Mouse (Mus musculus): ENCODE measurements around the gene Olfr459. TPM values are rescaled to one million over a fixed set of nuclear protein-coding genes. Genes with fewer than 3 reads are reported as not detected.

Olfr459 gene
- polyA plus RNA-seq (2012; rRNA removed) = not detected in 2 replicates
- polyA plus RNA-seq (2014; fragmentation: Nextera tagmentation; extraction: Ambion mirVana) = not detected in 2 replicates

DNA sequence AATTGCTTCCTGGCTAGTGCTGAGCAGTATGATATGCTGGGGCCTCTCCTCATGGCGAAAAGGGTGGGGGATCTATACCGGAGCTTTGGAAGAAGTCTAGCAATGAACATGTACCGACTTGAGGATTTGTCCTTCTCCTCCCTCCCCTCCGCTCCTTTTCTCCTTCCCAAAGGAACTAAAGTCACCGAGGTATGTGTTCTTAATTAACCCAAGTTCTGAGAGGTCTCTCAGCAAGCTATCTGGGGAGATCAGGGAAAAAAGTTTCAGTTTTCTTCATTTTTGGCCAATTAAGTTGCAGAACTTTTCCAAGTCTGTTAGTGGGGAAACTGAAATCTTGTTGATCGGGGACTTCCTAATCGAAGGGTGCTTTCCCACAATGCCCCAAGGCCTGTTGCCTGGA lies at the start of gene Olfr459:
Gene Olfr459 (minus strand): TSS at position 101 of the 400 bp plus-strand sequence.
- no peak within 1 kb of the TSS for H3K4me2 ChIP-seq (replicated peaks; ENCODE audit: low read depth, low read length, severe bottlenecking)
- no peaks in the 10 kb centered on the region for H3K9me3 ChIP-seq (ENCODE audit: control insufficient read depth, low read length)
- no peak for TF ChIP-seq POLR2A (IDR thresholded peaks at IDR 0.05; ENCODE audit: borderline replicate concordance, extremely low read depth, insufficient read depth, insufficient read length)
- H3K9ac ChIP-seq (ENCODE audit: low read depth, low read length, severe bottlenecking) = no peak within 1 kb of the TSS
- DNase-seq (ENCODE audit: low spot score) (no peak), ATAC-seq (ENCODE audit: low FRiP score, low read depth) (no peak)
- no peak within 1 kb of the TSS for H3K27ac ChIP-seq (replicated peaks; ENCODE audit: low read depth, low read length)
- WGBS = 69% methylated on average over 7 of the region's 7 CpGs
- no peaks in the 10 kb centered on the region for H3K4me1 ChIP-seq (ENCODE audit: control insufficient read depth, insufficient read depth, low read length)
- no peaks in the 10 kb centered on the region for H3K27me3 ChIP-seq (ENCODE audit: control insufficient read depth, insufficient read depth, low read length)
- H3K4me3 ChIP-seq (replicated peaks; ENCODE audit: low read length) = no peak within 1 kb of the TSS
- H3K36me3 ChIP-seq (ENCODE audit: control insufficient read depth, insufficient read depth, low read length) = no peaks in the 10 kb centered on the region

DNA sequence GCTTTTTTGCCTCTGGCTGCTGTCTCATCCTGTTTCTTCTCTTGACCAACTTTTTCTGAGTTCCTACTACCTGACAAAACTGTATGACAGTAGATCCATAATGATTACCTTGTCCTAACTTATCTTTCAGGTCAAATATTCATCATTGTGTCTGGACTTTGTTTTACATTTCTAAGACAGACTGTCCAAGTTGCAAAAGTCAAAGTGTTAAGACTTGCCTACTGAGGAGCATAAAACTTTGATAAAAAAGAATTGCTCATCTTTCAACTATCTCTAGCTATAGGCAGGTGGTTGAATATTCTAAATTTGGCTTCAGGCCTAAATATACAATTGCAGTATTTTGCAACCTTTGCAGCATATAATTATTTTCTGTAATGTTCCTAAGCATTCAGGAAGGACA lies 49.1 kb upstream of the Olfr459 start:
- TF ChIP-seq POLR2A (IDR thresholded peaks at IDR 0.05; ENCODE audit: borderline replicate concordance, extremely low read depth, insufficient read depth, insufficient read length) = no peak
- ATAC-seq (ENCODE audit: low FRiP score, low read depth) = no peak
- Histone ChIP-seq H3K27me3 (ENCODE audit: control insufficient read depth, insufficient read depth, low read length) (no peaks in the 10 kb centered on the region), H3K9me3 (ENCODE audit: control insufficient read depth, low read length) (no peaks in the 10 kb centered on the region), H3K36me3 (ENCODE audit: control insufficient read depth, insufficient read depth, low read length) (no peaks in the 10 kb centered on the region), H3K9ac (ENCODE audit: low read depth, low read length, severe bottlenecking) (no peak overlapping the region), H3K4me3 (replicated peaks; ENCODE audit: low read length) (no peak overlapping the region), H3K4me1 (ENCODE audit: control insufficient read depth, insufficient read depth, low read length) (no peaks in the 10 kb centered on the region), H3K27ac (replicated peaks; ENCODE audit: low read depth, low read length) (no peak overlapping the region), H3K4me2 (replicated peaks; ENCODE audit: low read depth, low read length, severe bottlenecking) (no peak overlapping the region)
- DNase-seq (ENCODE audit: low spot score) = no peak

DNA sequence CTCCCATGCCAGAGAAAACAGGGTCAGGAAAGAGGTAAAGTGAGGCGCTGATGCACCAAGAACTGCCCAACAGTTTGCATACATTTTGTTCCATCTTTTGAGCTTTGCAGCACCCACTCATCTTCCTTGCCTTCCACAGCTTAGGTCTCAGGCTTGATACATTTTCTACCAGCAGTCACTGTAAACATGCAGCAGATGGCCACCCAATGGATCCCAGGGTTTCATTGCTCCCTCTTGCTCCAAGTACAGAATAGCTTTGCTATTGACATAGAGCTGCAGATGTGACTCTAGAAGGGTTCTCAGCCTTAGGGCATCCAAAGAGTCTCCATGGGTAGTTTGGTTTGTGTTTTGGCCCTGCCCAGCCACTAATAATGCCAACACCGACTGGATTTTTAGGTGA lies 11.7 kb upstream of the Olfr459 start:
- Histone ChIP-seq H3K4me2 (replicated peaks; ENCODE audit: low read depth, low read length, severe bottlenecking) (no peak overlapping the region), H3K4me1 (ENCODE audit: control insufficient read depth, insufficient read depth, low read length) (no peaks in the 10 kb centered on the region), H3K9me3 (ENCODE audit: control insufficient read depth, low read length) (no peaks in the 10 kb centered on the region), H3K36me3 (ENCODE audit: control insufficient read depth, insufficient read depth, low read length) (no peaks in the 10 kb centered on the region), H3K4me3 (replicated peaks; ENCODE audit: low read length) (no peak overlapping the region), H3K9ac (ENCODE audit: low read depth, low read length, severe bottlenecking) (no peak overlapping the region), H3K27ac (replicated peaks; ENCODE audit: low read depth, low read length) (no peak overlapping the region), H3K27me3 (ENCODE audit: control insufficient read depth, insufficient read depth, low read length) (no peaks in the 10 kb centered on the region)
- no peak for TF ChIP-seq POLR2A (IDR thresholded peaks at IDR 0.05; ENCODE audit: borderline replicate concordance, extremely low read depth, insufficient read depth, insufficient read length)
- 81% methylated on average over 2 of the region's 2 CpGs for WGBS
- ATAC-seq (ENCODE audit: low FRiP score, low read depth) (no peak), DNase-seq (ENCODE audit: low spot score) (no peak)

DNA sequence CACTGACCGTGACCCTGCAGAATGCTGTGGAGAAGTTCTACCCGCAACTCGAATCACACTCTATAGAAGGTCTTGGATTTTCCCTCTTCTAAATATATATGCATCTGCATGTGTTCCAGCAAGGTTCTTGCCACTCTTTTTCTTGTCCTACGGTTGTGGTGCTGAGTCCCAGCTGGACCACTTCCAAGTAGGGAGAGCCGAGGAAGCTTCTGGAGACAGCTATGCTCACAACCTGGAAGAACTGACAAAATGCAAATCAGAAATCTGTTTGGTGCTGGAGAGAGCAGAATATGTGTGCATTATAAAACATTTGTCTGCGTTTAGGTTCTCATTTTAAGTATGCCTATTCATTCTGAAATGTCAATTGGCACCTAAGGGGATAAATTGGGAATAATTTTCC lies 744 bp upstream of the Olfr459 start:
- DNase-seq (ENCODE audit: low spot score) = no peak
- no peak overlapping the region for H3K27ac ChIP-seq (replicated peaks; ENCODE audit: low read depth, low read length)
- no peaks in the 10 kb centered on the region for H3K4me1 ChIP-seq (ENCODE audit: control insufficient read depth, insufficient read depth, low read length)
- no peak overlapping the region for H3K4me3 ChIP-seq (replicated peaks; ENCODE audit: low read length)
- no peaks in the 10 kb centered on the region for H3K27me3 ChIP-seq (ENCODE audit: control insufficient read depth, insufficient read depth, low read length)
- no peak for ATAC-seq (ENCODE audit: low FRiP score, low read depth)
- no peak for TF ChIP-seq POLR2A (IDR thresholded peaks at IDR 0.05; ENCODE audit: borderline replicate concordance, extremely low read depth, insufficient read depth, insufficient read length)
- 82% methylated on average over 6 of the region's 6 CpGs for WGBS
- no peak overlapping the region for H3K9ac ChIP-seq (ENCODE audit: low read depth, low read length, severe bottlenecking)
- no peaks in the 10 kb centered on the region for H3K9me3 ChIP-seq (ENCODE audit: control insufficient read depth, low read length)
- H3K36me3 ChIP-seq (ENCODE audit: control insufficient read depth, insufficient read depth, low read length) = no peaks in the 10 kb centered on the region
- no peak overlapping the region for H3K4me2 ChIP-seq (replicated peaks; ENCODE audit: low read depth, low read length, severe bottlenecking)

DNA sequence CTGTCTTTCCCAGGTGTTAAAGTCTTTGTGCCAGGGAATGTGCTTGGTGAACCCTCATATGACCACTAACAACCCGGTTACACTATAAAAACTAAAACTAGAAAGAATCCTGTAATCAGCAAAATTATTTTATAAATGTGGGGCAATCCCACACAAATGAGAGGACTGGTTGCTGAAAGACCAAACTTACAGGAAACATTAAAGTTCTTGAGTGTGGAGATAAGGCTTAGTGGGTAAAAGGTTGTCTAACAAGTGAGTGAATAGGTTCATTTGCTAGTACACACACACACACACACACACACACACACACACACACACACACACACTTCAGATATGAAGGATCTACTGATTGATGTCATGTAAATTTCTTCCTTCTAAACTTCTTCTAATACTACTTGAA lies 5.1 kb downstream of the Olfr459 start:
- H3K4me2 ChIP-seq (replicated peaks; ENCODE audit: low read depth, low read length, severe bottlenecking) = no peak overlapping the region
- DNase-seq (ENCODE audit: low spot score) = no peak
- no peaks in the 10 kb centered on the region for H3K36me3 ChIP-seq (ENCODE audit: control insufficient read depth, insufficient read depth, low read length)
- no peaks in the 10 kb centered on the region for H3K4me1 ChIP-seq (ENCODE audit: control insufficient read depth, insufficient read depth, low read length)
- no peak overlapping the region for H3K27ac ChIP-seq (replicated peaks; ENCODE audit: low read depth, low read length)
- H3K9me3 ChIP-seq (ENCODE audit: control insufficient read depth, low read length) = no peaks in the 10 kb centered on the region
- 76% methylated on average over 1 of the region's 1 CpGs for WGBS
- TF ChIP-seq POLR2A (IDR thresholded peaks at IDR 0.05; ENCODE audit: borderline replicate concordance, extremely low read depth, insufficient read depth, insufficient read length) = no peak
- no peak overlapping the region for H3K4me3 ChIP-seq (replicated peaks; ENCODE audit: low read length)
- no peak for ATAC-seq (ENCODE audit: low FRiP score, low read depth)
- H3K27me3 ChIP-seq (ENCODE audit: control insufficient read depth, insufficient read depth, low read length) = no peaks in the 10 kb centered on the region
- no peak overlapping the region for H3K9ac ChIP-seq (ENCODE audit: low read depth, low read length, severe bottlenecking)

DNA sequence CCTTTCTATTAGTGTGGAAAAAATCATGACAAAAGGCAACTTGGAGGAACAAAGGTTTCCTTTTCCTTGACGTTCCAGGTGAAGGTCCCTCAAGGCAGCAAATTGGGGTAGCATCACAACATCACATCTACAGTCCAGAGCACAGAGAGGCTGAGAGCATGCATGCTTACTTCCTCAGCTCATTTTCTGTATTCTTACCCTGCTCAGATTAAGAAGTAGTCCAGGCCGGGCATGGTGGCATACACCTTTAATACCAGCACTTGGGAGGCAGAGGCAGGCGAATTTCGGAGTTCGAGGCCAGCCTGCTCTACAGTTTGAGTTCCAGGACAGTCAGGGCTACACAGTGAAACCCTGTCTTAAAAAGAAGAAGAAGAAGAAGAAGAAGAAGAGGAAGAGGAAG lies 10.7 kb downstream of the Olfr459 start:
- Histone ChIP-seq H3K9ac (ENCODE audit: low read depth, low read length, severe bottlenecking) (no peak overlapping the region), H3K9me3 (ENCODE audit: control insufficient read depth, low read length) (no peaks in the 10 kb centered on the region), H3K27me3 (ENCODE audit: control insufficient read depth, insufficient read depth, low read length) (no peaks in the 10 kb centered on the region), H3K27ac (replicated peaks; ENCODE audit: low read depth, low read length) (no peak overlapping the region), H3K4me3 (replicated peaks; ENCODE audit: low read length) (no peak overlapping the region), H3K36me3 (ENCODE audit: control insufficient read depth, insufficient read depth, low read length) (no peaks in the 10 kb centered on the region), H3K4me2 (replicated peaks; ENCODE audit: low read depth, low read length, severe bottlenecking) (no peak overlapping the region), H3K4me1 (ENCODE audit: control insufficient read depth, insufficient read depth, low read length) (no peaks in the 10 kb centered on the region)
- ATAC-seq (ENCODE audit: low FRiP score, low read depth) (no peak), DNase-seq (ENCODE audit: low spot score) (no peak)
- WGBS = 82% methylated on average over 5 of the region's 5 CpGs
- TF ChIP-seq POLR2A (IDR thresholded peaks at IDR 0.05; ENCODE audit: borderline replicate concordance, extremely low read depth, insufficient read depth, insufficient read length) = no peak

All from limb, embryonic 14.5 days (tissue).